Mouse (Mus musculus): ENCODE measurements at regions not wholly inside any gene's neighbourhood (a gene's known extent, or its start where the extent isn't known, plus 50 kb on each side); places are given as distances from the start of the nearest gene placed in this dataset.

- no peak overlapping the region for H3K27ac ChIP-seq
- no peak overlapping the region for H3K4me3 ChIP-seq (ENCODE audit: low read length)
- H3K9ac ChIP-seq (replicated peaks; ENCODE audit: low read length): no peak overlapping the region
- H3K27me3 ChIP-seq (ENCODE audit: insufficient read depth, low read length): no peaks in the 10 kb centered on the region
- DNase-seq (ENCODE audit: low spot score) (no peak), ATAC-seq (no peak)
- no peak for TF ChIP-seq CTCF (IDR thresholded peaks at IDR 0.05; ENCODE audit: low read depth)
- 92% methylated on average over 8 of the region's 8 CpGs for WGBS
- H3K36me3 ChIP-seq (ENCODE audit: insufficient read depth, low read length): no peaks in the 10 kb centered on the region
- H3K4me1 ChIP-seq (ENCODE audit: insufficient read depth, low read length): no peaks in the 10 kb centered on the region
- no peaks in the 10 kb centered on the region for H3K9me3 ChIP-seq (ENCODE audit: low read length)
- no peak overlapping the region for H3K4me2 ChIP-seq (ENCODE audit: low read depth, low read length)
Observed at GRCm38 (mm10) chr13:37588528-37589176, 189.5 kb upstream of the Rreb1 start.

GRCm38 (mm10) chr13:37592149-37592548 lies 186.1 kb upstream of the Rreb1 start:
- no peak for TF ChIP-seq CTCF (IDR thresholded peaks at IDR 0.05; ENCODE audit: low read depth)
- no peak for ATAC-seq
- Histone ChIP-seq H3K27me3 (ENCODE audit: insufficient read depth, low read length) (no peaks in the 10 kb centered on the region), H3K4me3 (ENCODE audit: low read length) (no peak overlapping the region), H3K4me2 (ENCODE audit: low read depth, low read length) (no peak overlapping the region), H3K4me1 (ENCODE audit: insufficient read depth, low read length) (no peaks in the 10 kb centered on the region), H3K27ac (no peak overlapping the region), H3K36me3 (ENCODE audit: insufficient read depth, low read length) (no peaks in the 10 kb centered on the region), H3K9me3 (ENCODE audit: low read length) (no peaks in the 10 kb centered on the region), H3K9ac (replicated peaks; ENCODE audit: low read length) (no peak overlapping the region)
- no peak for DNase-seq (ENCODE audit: low spot score)
- WGBS: 79% methylated on average over 5 of the region's 5 CpGs

- no peaks in the 10 kb centered on the region for H3K36me3 ChIP-seq (ENCODE audit: insufficient read depth, low read length)
- no peak for ATAC-seq
- no peaks in the 10 kb centered on the region for H3K4me1 ChIP-seq (ENCODE audit: insufficient read depth, low read length)
- no peaks in the 10 kb centered on the region for H3K27me3 ChIP-seq (ENCODE audit: insufficient read depth, low read length)
- no peak overlapping the region for H3K4me3 ChIP-seq (ENCODE audit: low read length)
- WGBS: 36% methylated on average over 8 of the region's 8 CpGs
- no peak overlapping the region for H3K9ac ChIP-seq (replicated peaks; ENCODE audit: low read length)
- no peak overlapping the region for H3K4me2 ChIP-seq (ENCODE audit: low read depth, low read length)
- DNase-seq (ENCODE audit: low spot score): no peak
- H3K27ac ChIP-seq: 0 out of 2 replicates have a peak overlapping the region, but pooled peaks have one; percentile 5
- no peak for TF ChIP-seq CTCF (IDR thresholded peaks at IDR 0.05; ENCODE audit: low read depth)
- H3K9me3 ChIP-seq (ENCODE audit: low read length): no peaks in the 10 kb centered on the region
Observed at GRCm38 (mm10) chr13:37595196-37595595, 183.0 kb upstream of the Rreb1 start.

GRCm38 (mm10) chr13:37597575-37597974 lies 180.6 kb upstream of the Rreb1 start:
- no peak overlapping the region for H3K4me2 ChIP-seq (ENCODE audit: low read depth, low read length)
- no peak overlapping the region for H3K9ac ChIP-seq (replicated peaks; ENCODE audit: low read length)
- no peak overlapping the region for H3K4me3 ChIP-seq (ENCODE audit: low read length)
- H3K27ac ChIP-seq: no peak overlapping the region
- ATAC-seq (no peak), DNase-seq (ENCODE audit: low spot score) (no peak)
- no peaks in the 10 kb centered on the region for H3K27me3 ChIP-seq (ENCODE audit: insufficient read depth, low read length)
- no peak for TF ChIP-seq CTCF (IDR thresholded peaks at IDR 0.05; ENCODE audit: low read depth)
- no peaks in the 10 kb centered on the region for H3K36me3 ChIP-seq (ENCODE audit: insufficient read depth, low read length)
- WGBS: 73% methylated on average over 8 of the region's 8 CpGs
- H3K4me1 ChIP-seq (ENCODE audit: insufficient read depth, low read length): no peaks in the 10 kb centered on the region
- H3K9me3 ChIP-seq (ENCODE audit: low read length): no peaks in the 10 kb centered on the region

GRCm38 (mm10) chr13:37598165-37598775 lies 179.9 kb upstream of the Rreb1 start:
- no peak overlapping the region for H3K4me2 ChIP-seq (ENCODE audit: low read depth, low read length)
- DNase-seq (ENCODE audit: low spot score) (no peak), ATAC-seq (no peak)
- no peaks in the 10 kb centered on the region for H3K36me3 ChIP-seq (ENCODE audit: insufficient read depth, low read length)
- H3K9ac ChIP-seq (replicated peaks; ENCODE audit: low read length): no peak overlapping the region
- H3K27me3 ChIP-seq (ENCODE audit: insufficient read depth, low read length): no peaks in the 10 kb centered on the region
- no peak overlapping the region for H3K4me3 ChIP-seq (ENCODE audit: low read length)
- H3K27ac ChIP-seq: no peak overlapping the region
- no peak for TF ChIP-seq CTCF (IDR thresholded peaks at IDR 0.05; ENCODE audit: low read depth)
- no peaks in the 10 kb centered on the region for H3K4me1 ChIP-seq (ENCODE audit: insufficient read depth, low read length)
- WGBS: 86% methylated on average over 10 of the region's 10 CpGs
- H3K9me3 ChIP-seq (ENCODE audit: low read length): no peaks in the 10 kb centered on the region

GRCm38 (mm10) chr13:37599679-37600078 lies 178.5 kb upstream of the Rreb1 start:
- no peak for ATAC-seq

GRCm38 (mm10) chr13:37600172-37600571 lies 178.0 kb upstream of the Rreb1 start:
- Histone ChIP-seq H3K27me3 (ENCODE audit: insufficient read depth, low read length) (no peaks in the 10 kb centered on the region), H3K9ac (replicated peaks; ENCODE audit: low read length) (no peak overlapping the region), H3K27ac (no peak overlapping the region), H3K4me1 (ENCODE audit: insufficient read depth, low read length) (no peaks in the 10 kb centered on the region), H3K36me3 (ENCODE audit: insufficient read depth, low read length) (no peaks in the 10 kb centered on the region), H3K4me2 (ENCODE audit: low read depth, low read length) (no peak overlapping the region), H3K9me3 (ENCODE audit: low read length) (no peaks in the 10 kb centered on the region), H3K4me3 (ENCODE audit: low read length) (no peak overlapping the region)
- no peak for TF ChIP-seq CTCF (IDR thresholded peaks at IDR 0.05; ENCODE audit: low read depth)
- 90% methylated on average over 9 of the region's 9 CpGs for WGBS
- no peak for DNase-seq (ENCODE audit: low spot score)
- no peak for ATAC-seq

More at GRCm38 (mm10) chr13:37599679-37600078, 178.5 kb upstream of the Rreb1 start:
- Histone ChIP-seq H3K4me2 (ENCODE audit: low read depth, low read length) (no peak overlapping the region), H3K4me1 (ENCODE audit: insufficient read depth, low read length) (no peaks in the 10 kb centered on the region), H3K36me3 (ENCODE audit: insufficient read depth, low read length) (no peaks in the 10 kb centered on the region), H3K9me3 (ENCODE audit: low read length) (no peaks in the 10 kb centered on the region), H3K4me3 (ENCODE audit: low read length) (no peak overlapping the region), H3K9ac (replicated peaks; ENCODE audit: low read length) (no peak overlapping the region), H3K27me3 (ENCODE audit: insufficient read depth, low read length) (no peaks in the 10 kb centered on the region), H3K27ac (no peak overlapping the region)
- WGBS: 100% methylated on average over 1 of the region's 1 CpGs
- TF ChIP-seq CTCF (IDR thresholded peaks at IDR 0.05; ENCODE audit: low read depth): no peak
- no peak for DNase-seq (ENCODE audit: low spot score)

Measured in hindbrain, postnatal 0 days (tissue).